Mouse (Mus musculus): ENCODE results near the gene Zfp422. TPM values are rescaled to one million over a fixed set of nuclear protein-coding genes. Genes with fewer than 3 reads are reported as not detected.
"Not testable (repeated sequence)": the region's sequence is repeated elsewhere in the genome, so short reads cannot be mapped to it uniquely, and the experiment has no call there.

Zfp422 gene
- total RNA-seq, 1 experiment from 2014 or later = 85.1 TPM

- peak; percentile 33; the same call in 1 of the 2 replicates for ATAC-seq (replicated peaks; ENCODE audit: low read depth, poor library complexity, severe bottlenecking)
These were observed 22.8 kb upstream of the Zfp422 start for GRCm38 (mm10) chr6:116651437-116652118.

- ATAC-seq (replicated peaks; ENCODE audit: low read depth, poor library complexity, severe bottlenecking) = peak; percentile 57
These were observed 21.6 kb upstream of the Zfp422 start, which contains the start of gene Depp1 for GRCm38 (mm10) chr6:116650406-116650805. Depp1 (plus strand) TSS chr6:116650609.

GRCm38 (mm10) chr6:116649811-116650210 lies 21.0 kb upstream of the Zfp422 start:
- ATAC-seq (replicated peaks; ENCODE audit: low read depth, poor library complexity, severe bottlenecking) = peak; percentile 23

- ATAC-seq (replicated peaks; ENCODE audit: low read depth, poor library complexity, severe bottlenecking) = no peak
These were observed 19.0 kb upstream of the Zfp422 start for GRCm38 (mm10) chr6:116647763-116648162.

- ATAC-seq (replicated peaks; ENCODE audit: low read depth, poor library complexity, severe bottlenecking) = no peak
These were observed 15.5 kb upstream of the Zfp422 start for GRCm38 (mm10) chr6:116644335-116644734.

- ATAC-seq (replicated peaks; ENCODE audit: low read depth, poor library complexity, severe bottlenecking) = no peak
These were observed 15.1 kb upstream of the Zfp422 start for GRCm38 (mm10) chr6:116643881-116644280.

GRCm38 (mm10) chr6:116642942-116643341 lies 14.1 kb upstream of the Zfp422 start:
- no peak for ATAC-seq (replicated peaks; ENCODE audit: low read depth, poor library complexity, severe bottlenecking)

- ATAC-seq (replicated peaks; ENCODE audit: low read depth, poor library complexity, severe bottlenecking) = no peak
These were observed 10.9 kb upstream of the Zfp422 start for GRCm38 (mm10) chr6:116639663-116640062.

GRCm38 (mm10) chr6:116638871-116639270 lies 10.1 kb upstream of the Zfp422 start:
- ATAC-seq (replicated peaks; ENCODE audit: low read depth, poor library complexity, severe bottlenecking) = no peak

- ATAC-seq (replicated peaks; ENCODE audit: low read depth, poor library complexity, severe bottlenecking) = no peak
These were observed 8.7 kb upstream of the Zfp422 start for GRCm38 (mm10) chr6:116637496-116637895.

- ATAC-seq (replicated peaks; ENCODE audit: low read depth, poor library complexity, severe bottlenecking) = no peak
These were observed 7.9 kb upstream of the Zfp422 start for GRCm38 (mm10) chr6:116636581-116637235.

GRCm38 (mm10) chr6:116635251-116636180 lies 6.7 kb upstream of the Zfp422 start:
- peak; percentile 17; the same call in 1 of the 2 replicates for ATAC-seq (replicated peaks; ENCODE audit: low read depth, poor library complexity, severe bottlenecking)

- ATAC-seq (replicated peaks; ENCODE audit: low read depth, poor library complexity, severe bottlenecking) = no peak
These were observed 5.2 kb upstream of the Zfp422 start for GRCm38 (mm10) chr6:116633741-116634695.

- ATAC-seq (replicated peaks; ENCODE audit: low read depth, poor library complexity, severe bottlenecking) = peak; percentile 40; the same call in 1 of the 2 replicates
These were observed 3.3 kb upstream of the Zfp422 start for GRCm38 (mm10) chr6:116632129-116632528.

- 0 out of 2 replicates have a peak, but pooled peaks have one; percentile 17 for ATAC-seq (replicated peaks; ENCODE audit: low read depth, poor library complexity, severe bottlenecking)
These were observed 967 bp upstream of the Zfp422 start for GRCm38 (mm10) chr6:116629766-116630165.

- no peak for ATAC-seq (replicated peaks; ENCODE audit: low read depth, poor library complexity, severe bottlenecking)
These were observed 704 bp downstream of the Zfp422 start for GRCm38 (mm10) chr6:116628095-116628494.

GRCm38 (mm10) chr6:116626417-116626816 lies 2.4 kb downstream of the Zfp422 start:
- not testable (repeated sequence) for ATAC-seq (replicated peaks; ENCODE audit: low read depth, poor library complexity, severe bottlenecking)

GRCm38 (mm10) chr6:116621318-116622023 lies 7.3 kb downstream of the Zfp422 start:
- ATAC-seq (replicated peaks; ENCODE audit: low read depth, poor library complexity, severe bottlenecking) = peak; percentile 86

- ATAC-seq (replicated peaks; ENCODE audit: low read depth, poor library complexity, severe bottlenecking) = no peak
These were observed 10.7 kb downstream of the Zfp422 start for GRCm38 (mm10) chr6:116618073-116618472.
